Mouse (Mus musculus) megakaryocyte, embryonic 14.5 days (primary cell): ENCODE measurements around the gene Rassf7.

Source experiments
- FLI1 ChIP-seq: IDR thresholded peaks from 2 replicates; pipeline ENCODE4 v1.6.1; 2012; ENCODE audit warnings: low read length, inconsistent platforms, mixed read lengths
- GATA1 ChIP-seq: IDR thresholded peaks from 3 replicates; pipeline ENCODE4 v1.6.1; 2012; ENCODE audit warnings: mixed read lengths, low read length, inconsistent platforms, borderline replicate concordance

DNA sequence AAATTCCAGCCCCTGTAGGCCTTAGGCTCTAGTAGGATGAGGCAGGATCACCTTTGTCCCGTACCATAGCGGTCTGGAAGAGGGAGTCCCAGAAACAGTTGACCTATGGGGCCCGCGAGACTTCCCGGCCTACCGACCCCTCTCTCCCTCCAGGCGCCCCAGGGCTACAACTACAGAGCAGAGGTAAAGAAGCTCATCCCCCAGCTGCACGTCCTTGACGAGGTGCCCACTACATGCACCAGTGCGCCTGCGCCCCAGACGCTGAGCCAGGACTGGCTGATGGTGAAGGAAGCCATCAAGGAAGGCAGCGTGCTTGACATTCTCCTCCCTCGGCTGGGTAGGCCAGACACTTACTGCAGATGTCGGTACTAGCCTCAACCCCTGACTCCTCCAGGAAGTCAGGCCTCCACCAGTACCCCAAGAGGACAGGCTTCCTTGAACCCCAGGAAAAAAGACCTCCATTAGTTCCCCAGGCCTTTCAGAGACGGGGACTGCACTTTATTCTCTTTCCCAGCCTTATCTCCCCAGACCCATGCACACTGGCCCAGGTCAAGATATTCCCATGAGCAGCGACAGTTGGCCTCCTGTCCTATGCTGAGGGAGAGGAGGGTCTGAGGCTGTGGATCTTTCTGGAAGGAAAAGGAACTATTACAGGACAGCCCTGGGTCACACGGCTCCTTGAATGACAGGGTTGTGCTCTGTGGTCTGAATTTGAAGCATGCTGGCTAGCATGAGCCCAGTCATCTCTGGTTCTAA lies 9.3 kb upstream of the Rassf7 start:
- TF ChIP-seq FLI1 (no peak), GATA1 (no peak)
